Mouse (Mus musculus): Measurements from ENCODE around the gene Coq7.

DNA sequence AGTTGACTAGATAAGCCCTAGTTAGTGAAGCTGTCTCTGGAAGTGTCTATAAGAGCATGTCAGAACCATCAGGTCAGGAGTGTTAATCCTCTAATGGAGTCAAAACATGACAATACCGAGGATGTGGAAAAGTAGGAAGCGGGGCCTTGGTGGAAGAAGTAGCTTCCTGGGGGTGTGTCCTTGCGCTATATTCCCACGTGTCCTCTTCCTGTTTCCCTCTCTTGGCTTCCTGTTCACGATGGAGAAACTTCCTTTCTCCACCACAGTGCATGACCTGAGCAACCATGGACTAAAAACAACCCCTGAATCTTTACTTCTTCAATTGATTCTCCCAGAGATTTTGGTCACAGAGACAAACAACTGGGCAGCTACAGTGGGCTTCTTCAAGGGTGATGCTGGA, 11.1 kb downstream of the Coq7 start:
- TF ChIP-seq CTCF (IDR thresholded peaks at IDR 0.05; ENCODE audit: low read depth, low read length) (no peak), POLR2A (IDR thresholded peaks at IDR 0.05; ENCODE audit: insufficient read depth, low read length) (no peak), EP300 (IDR thresholded peaks at IDR 0.05; ENCODE audit: insufficient read depth, low read depth, low read length) (no peak)
